Comparison of ENCODE assay signal across 8 mouse cellular contexts in genomic region chr1:191062781-191063485, GRCm38 (mm10). TPM values are rescaled to one million over a fixed set of nuclear protein-coding genes. Genes with fewer than 3 reads are reported as not detected.
DNase-seq lines count a peak whose midpoint lies in the region; ATAC-seq and TF ChIP-seq lines count a peak whose summit lies in the region.

Tatdn3 (minus strand) TSS chr1:191062932.
Nsl1 (plus strand) TSS chr1:191063012.

- H3K4me3 ChIP-seq in E14TG2a.4 (replicated peaks; ENCODE audit: low read length) = peak within 1 kb of the TSS; percentile 98
- peak within 1 kb of the TSS; percentile 91 for H3K4me3 ChIP-seq in forebrain, embryonic 11.5 days (ENCODE audit: low read depth, low read length)
- H3K4me3 ChIP-seq in heart, embryonic 16.5 days (ENCODE audit: low read length) = peak within 1 kb of the TSS; percentile 70
- H3K4me3 ChIP-seq in liver, embryonic 14.5 days (ENCODE audit: insufficient read depth in 1 of 2, low read depth in 2 of 2, low read length in 2 of 2) = peak within 1 kb of the TSS; percentile 91 to 93
- H3K4me3 ChIP-seq in stomach, embryonic 15.5 days (replicated peaks) = peak within 1 kb of the TSS; percentile 81

- H3K9me3 ChIP-seq in E14TG2a.4 (ENCODE audit: low read length) = no peaks in the 10 kb centered on the region
- no peaks in the 10 kb centered on the region for H3K9me3 ChIP-seq in forebrain, embryonic 11.5 days (ENCODE audit: control insufficient read depth, low read length)
- H3K9me3 ChIP-seq in heart, embryonic 16.5 days (replicated peaks; ENCODE audit: control insufficient read depth, low read length) = no peaks in the 10 kb centered on the region
- no peaks in the 10 kb centered on the region for H3K9me3 ChIP-seq in liver, embryonic 14.5 days (ENCODE audit: control insufficient read depth, low read length)
- H3K9me3 ChIP-seq in stomach, embryonic 15.5 days = no peaks in the 10 kb centered on the region

- 0 out of 2 replicates have a peak within 1 kb of the TSS, but pooled peaks have one; percentile 37 for H3K27ac ChIP-seq in forebrain, embryonic 11.5 days (ENCODE audit: low read depth, low read length)
- peak within 1 kb of the TSS; percentile 56 for H3K27ac ChIP-seq in heart, embryonic 16.5 days (ENCODE audit: low read length)
- H3K27ac ChIP-seq in liver, embryonic 14.5 days = peak within 1 kb of the TSS; percentile 19
- H3K27ac ChIP-seq in stomach, embryonic 15.5 days = no peak within 1 kb of the TSS

- H3K4me2 ChIP-seq in forebrain, embryonic 11.5 days (ENCODE audit: low read depth, low read length, severe bottlenecking) = peak within 1 kb of the TSS; percentile 67
- H3K4me2 ChIP-seq in heart, embryonic 16.5 days (ENCODE audit: low read depth, low read length) = peak within 1 kb of the TSS; percentile 74
- peak within 1 kb of the TSS; percentile 88 for H3K4me2 ChIP-seq in liver, embryonic 14.5 days (ENCODE audit: low read depth)
- H3K4me2 ChIP-seq in stomach, embryonic 15.5 days = peak within 1 kb of the TSS; percentile 90

- no peak for TF ChIP-seq CTCF in E14TG2a.4 (conservative IDR thresholded peaks at IDR 0.05; ENCODE audit: low read length)
- peak; percentile 65 for TF ChIP-seq CTCF in liver, embryonic 14.5 days (IDR thresholded peaks at IDR 0.05; ENCODE audit: low read depth)

- H3K27me3 ChIP-seq in E14TG2a.4 (ENCODE audit: insufficient read depth, low read length) = no peaks in the 10 kb centered on the region
- H3K27me3 ChIP-seq in forebrain, embryonic 11.5 days (ENCODE audit: control insufficient read depth, insufficient read depth, low read length) = no peaks in the 10 kb centered on the region
- H3K27me3 ChIP-seq in heart, embryonic 16.5 days (ENCODE audit: control insufficient read depth, insufficient read depth, low read length) = no peaks in the 10 kb centered on the region
- H3K27me3 ChIP-seq in liver, embryonic 14.5 days (ENCODE audit: control insufficient read depth, insufficient read depth, low read length) = no peaks in the 10 kb centered on the region
- H3K27me3 ChIP-seq in stomach, embryonic 15.5 days (replicated peaks) = no peaks in the 10 kb centered on the region

- under 1% methylated on average over 56 of the region's 56 CpGs for WGBS in forebrain, embryonic 11.5 days
- WGBS in heart, embryonic 16.5 days = under 1% methylated on average over 56 of the region's 56 CpGs
- WGBS in liver, embryonic 14.5 days (ENCODE audit: insufficient replicate concordance) = under 1% methylated on average over 56 of the region's 56 CpGs
- under 1% methylated on average over 56 of the region's 56 CpGs for WGBS in stomach, embryonic 15.5 days

- peaks cover 40% of the 10 kb centered on the region for H3K4me1 ChIP-seq in E14TG2a.4 (replicated peaks; ENCODE audit: low read depth, low read length)
- peaks cover 3% of the 10 kb centered on the region; the same call in 1 of the 2 replicates for H3K4me1 ChIP-seq in forebrain, embryonic 11.5 days (replicated peaks; ENCODE audit: control insufficient read depth, insufficient read depth, low read length)
- peaks cover 14% of the 10 kb centered on the region for H3K4me1 ChIP-seq in heart, embryonic 16.5 days (ENCODE audit: control insufficient read depth, insufficient read depth, low read length)
- H3K4me1 ChIP-seq in liver, embryonic 14.5 days (replicated peaks; ENCODE audit: control insufficient read depth in 2 of 2, insufficient read depth in 2 of 2, low read length in 1 of 2) = peaks cover 11 to 14% of the 10 kb centered on the region in 2 experiments
- H3K4me1 ChIP-seq in stomach, embryonic 15.5 days = peaks cover 11% of the 10 kb centered on the region; the same call in 1 of the 2 replicates

- peak; percentile 25; the same call in 1 of the 2 replicates for TF ChIP-seq EP300 in liver, embryonic 14.5 days (IDR thresholded peaks at IDR 0.05; ENCODE audit: low read depth)

- H3K9ac ChIP-seq in forebrain, embryonic 11.5 days (ENCODE audit: low read length) = peak within 1 kb of the TSS; percentile 93
- H3K9ac ChIP-seq in heart, embryonic 16.5 days (ENCODE audit: low read length) = peak within 1 kb of the TSS; percentile 78
- peak within 1 kb of the TSS; percentile 88 for H3K9ac ChIP-seq in liver, embryonic 14.5 days (replicated peaks)
- peak within 1 kb of the TSS; percentile 81 for H3K9ac ChIP-seq in stomach, embryonic 15.5 days

- peaks cover 39% of the 10 kb centered on the region for H3K36me3 ChIP-seq in E14TG2a.4 (ENCODE audit: insufficient read depth, low read length)
- no peaks in the 10 kb centered on the region for H3K36me3 ChIP-seq in forebrain, embryonic 11.5 days (ENCODE audit: control insufficient read depth, insufficient read depth, low read length)
- H3K36me3 ChIP-seq in heart, embryonic 16.5 days (ENCODE audit: control insufficient read depth, insufficient read depth) = 0 out of 2 replicates have a peak, but pooled peaks cover 3% of the 10 kb centered on the region
- H3K36me3 ChIP-seq in liver, embryonic 14.5 days (replicated peaks; ENCODE audit: control insufficient read depth, insufficient read depth, low read depth) = peaks cover 25% of the 10 kb centered on the region
- peaks cover 11% of the 10 kb centered on the region; the same call in 1 of the 2 replicates for H3K36me3 ChIP-seq in stomach, embryonic 15.5 days

- peak; percentile 92 for ATAC-seq in forebrain, embryonic 11.5 days (replicated peaks; ENCODE audit: low FRiP score)
- peak; percentile 79 for ATAC-seq in heart, embryonic 16.5 days (replicated peaks; ENCODE audit: extremely low read depth, insufficient read depth, low FRiP score)
- ATAC-seq in liver, embryonic 14.5 days (ENCODE audit: insufficient read depth) = peak; percentile 92
- peak; percentile 90 for ATAC-seq in stomach, embryonic 15.5 days (ENCODE audit: insufficient read depth, low FRiP score, low read depth)

- peak; percentile 82 for DNase-seq in c-Kit-positive CD71-positive TER-119-negative erythroid progenitor cells, embryonic 14.5 days (ENCODE audit: low read depth)
- peak; percentile 95 for DNase-seq in forebrain, embryonic 11.5 days (ENCODE audit: low spot score)
- peak; percentile 90 for DNase-seq in kidney, postnatal 25 days
- peak; percentile 74 to 78 (median 76) for DNase-seq in liver, embryonic 14.5 days (ENCODE audit: low read depth in 3 of 3, low spot score in 3 of 3)
- DNase-seq in neural tube, embryonic 10.5 days (ENCODE audit: extremely low spot score, low spot score) = peak; percentile 91

RNA-seq across cellular contexts. Expression of gene Tatdn3, which starts in this region (rescaled TPM):
- polyA plus RNA-seq in forebrain, embryonic 11.5 days (2014; fragmentation: Nextera tagmentation; extraction: Ambion mirVana) = 10.9 and 11.5 TPM in 2 replicates
- polyA plus RNA-seq in heart, embryonic 16.5 days (2015; fragmentation: Nextera tagmentation; extraction: Ambion mirVana) = 17.9 and 20.3 TPM in 2 replicates
- 4.6 and 6.5 TPM in 2 replicates for polyA plus RNA-seq in liver, embryonic 14.5 days (2012; rRNA removed)
- 8.5 and 8.7 TPM in 2 replicates for polyA plus RNA-seq in liver, embryonic 14.5 days (2014; fragmentation: Nextera tagmentation; extraction: Ambion mirVana)
- polyA plus RNA-seq in stomach, embryonic 15.5 days (2015; fragmentation: Nextera tagmentation; extraction: Ambion mirVana) = 11.8 and 15.1 TPM in 2 replicates

RNA-seq across cellular contexts. Expression of gene Nsl1, which starts in this region (rescaled TPM):
- 29.9 and 34.3 TPM in 2 replicates for polyA plus RNA-seq in forebrain, embryonic 11.5 days (2014; fragmentation: Nextera tagmentation; extraction: Ambion mirVana)
- polyA plus RNA-seq in heart, embryonic 16.5 days (2015; fragmentation: Nextera tagmentation; extraction: Ambion mirVana) = 12.0 and 15.4 TPM in 2 replicates
- 5.3 and 11.2 TPM in 2 replicates for polyA plus RNA-seq in liver, embryonic 14.5 days (2012; rRNA removed)
- polyA plus RNA-seq in liver, embryonic 14.5 days (2014; fragmentation: Nextera tagmentation; extraction: Ambion mirVana) = 8.8 and 11.6 TPM in 2 replicates
- 18.3 and 18.6 TPM in 2 replicates for polyA plus RNA-seq in stomach, embryonic 15.5 days (2015; fragmentation: Nextera tagmentation; extraction: Ambion mirVana)
